ENCODE assay signal across 9 mouse cellular contexts in the genomic region with DNA sequence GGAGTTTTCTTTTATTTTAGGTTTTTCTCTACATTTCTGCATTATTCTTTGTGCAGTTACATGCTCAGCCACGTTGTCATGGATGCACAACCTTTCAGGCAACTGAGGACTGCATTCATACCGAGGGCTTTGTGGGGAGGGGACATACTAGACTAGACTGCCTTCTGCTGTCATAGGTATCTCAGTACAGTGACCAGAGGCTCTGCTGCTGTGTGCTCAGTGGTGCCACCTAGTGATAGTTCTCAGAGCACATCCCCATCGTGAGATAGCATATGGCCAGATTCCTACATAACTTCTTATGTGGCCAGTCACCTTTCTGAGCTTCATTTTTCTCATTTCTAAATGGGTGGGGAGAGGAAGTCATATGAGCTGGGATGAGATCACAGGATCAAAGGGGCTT. TPM values are rescaled to one million over a fixed set of nuclear protein-coding genes. Genes with fewer than 3 reads are reported as not detected.
DNase-seq lines count a peak whose midpoint lies in the region; ATAC-seq lines count a peak whose summit lies in the region.
"Had no signal": no experiment of that assay in that cellular context is flagged by ENCODE, and none has a peak within 500 bp of the region (broad histone marks: within the 10 kb centered on the region; RNA-seq: fewer than 3 reads in every experiment).

No protein-coding gene starts in this region.

- ATAC-seq in neural tube, embryonic 13.5 days (ENCODE audit: low read depth), result peak; percentile 54; the same call in 1 of the 2 replicates

- H3K9ac ChIP-seq in neural tube, embryonic 13.5 days, result no peak overlapping the region
- H3K9ac ChIP-seq: neural tube, embryonic 12.5 days had no signal

- H3K4me2 ChIP-seq in neural tube, embryonic 13.5 days, result no peak overlapping the region
- H3K4me2 ChIP-seq: neural tube, embryonic 12.5 days had no signal

- H3K4me3 ChIP-seq in forebrain, embryonic 10.5 days, result no peak overlapping the region
- no peak overlapping the region for H3K4me3 ChIP-seq in limb, embryonic 10.5 days
- no peak overlapping the region for H3K4me3 ChIP-seq in neural tube, embryonic 13.5 days
- H3K4me3 ChIP-seq: neural tube, embryonic 12.5 days had no signal

- no peaks in the 10 kb centered on the region for H3K9me3 ChIP-seq in forebrain, embryonic 10.5 days
- H3K9me3 ChIP-seq in limb, embryonic 10.5 days (replicated peaks), result no peaks in the 10 kb centered on the region
- H3K9me3 ChIP-seq in neural tube, embryonic 13.5 days, result no peaks in the 10 kb centered on the region
- H3K9me3 ChIP-seq: neural tube, embryonic 12.5 days had no signal

- H3K27me3 ChIP-seq in forebrain, embryonic 10.5 days (ENCODE audit: poor library complexity, severe bottlenecking), result peaks cover 63% of the 10 kb centered on the region
- H3K27me3 ChIP-seq in limb, embryonic 10.5 days (ENCODE audit: low read depth, poor library complexity, severe bottlenecking), result peaks cover 64% of the 10 kb centered on the region
- H3K27me3 ChIP-seq in neural tube, embryonic 13.5 days, result peaks cover 66% of the 10 kb centered on the region

- DNase-seq in urinary bladder, postnatal 14 days (ENCODE audit: low spot score), result peak; percentile 48
- DNase-seq in urinary bladder, postnatal 4 days (ENCODE audit: low spot score in 2 of 2), result no peak
- peak; percentile 6 for DNase-seq in c-Kit-negative CD71-positive TER-119-positive erythroid progenitor cells, embryonic 14.5 days (ENCODE audit: low read depth, low spot score)
- DNase-seq in forebrain, embryonic 10.5 days (ENCODE audit: extremely low spot score, low spot score), result peak; percentile 49
- peak; percentile 65 for DNase-seq in induced T-regulatory cell, adult 2 months (ENCODE audit: low read depth)
- DNase-seq in limb, embryonic 10.5 days (ENCODE audit: low spot score), result peak; percentile 48
- DNase-seq in thymus, postnatal 4 days, result peak; percentile 63

- 7% methylated on average over 3 of the region's 3 CpGs for WGBS in forebrain, embryonic 10.5 days
- 4% methylated on average over 3 of the region's 3 CpGs for WGBS in limb, embryonic 10.5 days
- WGBS in neural tube, embryonic 13.5 days, result 5% methylated on average over 3 of the region's 3 CpGs

- H3K27ac ChIP-seq in forebrain, embryonic 10.5 days, result no peak overlapping the region
- H3K27ac ChIP-seq in limb, embryonic 10.5 days, result no peak overlapping the region
- H3K27ac ChIP-seq in neural tube, embryonic 13.5 days (replicated peaks), result no peak overlapping the region
- H3K27ac ChIP-seq: neural tube, embryonic 12.5 days had no signal

- H3K4me1 ChIP-seq in forebrain, embryonic 10.5 days, result peaks cover 12% of the 10 kb centered on the region
- peaks cover 13% of the 10 kb centered on the region for H3K4me1 ChIP-seq in limb, embryonic 10.5 days
- H3K4me1 ChIP-seq in neural tube, embryonic 13.5 days (replicated peaks), result peaks cover 15% of the 10 kb centered on the region

- H3K36me3 ChIP-seq in forebrain, embryonic 10.5 days (replicated peaks), result no peaks in the 10 kb centered on the region
- no peaks in the 10 kb centered on the region for H3K36me3 ChIP-seq in limb, embryonic 10.5 days
- no peaks in the 10 kb centered on the region for H3K36me3 ChIP-seq in neural tube, embryonic 13.5 days
- H3K36me3 ChIP-seq: neural tube, embryonic 12.5 days had no signal

RNA-seq across cellular contexts. Expression of gene Abcc8, which starts 1.8 kb away (rescaled TPM):
- polyA plus RNA-seq in forebrain, embryonic 10.5 days (2016; fragmentation: Nextera tagmentation; extraction: Ambion mirVana), result 1.5 TPM in 2 replicates
- 0.40 and 0.74 TPM in 2 replicates for polyA plus RNA-seq in limb, embryonic 10.5 days (2016; fragmentation: Nextera tagmentation; extraction: Ambion mirVana)
- 6.3 and 8.8 TPM in 2 replicates for polyA plus RNA-seq in neural tube, embryonic 13.5 days (2015; fragmentation: Nextera tagmentation; extraction: Ambion mirVana)

RNA-seq across cellular contexts. Expression of gene Ush1c, which starts 56.7 kb away (rescaled TPM):
- 3.6 and 4.4 TPM in 2 replicates for polyA plus RNA-seq in forebrain, embryonic 10.5 days (2016; fragmentation: Nextera tagmentation; extraction: Ambion mirVana)
- 5.2 and 5.9 TPM in 2 replicates for polyA plus RNA-seq in limb, embryonic 10.5 days (2016; fragmentation: Nextera tagmentation; extraction: Ambion mirVana)
- polyA plus RNA-seq in neural tube, embryonic 13.5 days (2015; fragmentation: Nextera tagmentation; extraction: Ambion mirVana), result 1.4 and 2.1 TPM in 2 replicates

RNA-seq across cellular contexts. Expression of gene Otog, which starts 59.2 kb away (rescaled TPM):
- polyA plus RNA-seq in forebrain, embryonic 10.5 days (2016; fragmentation: Nextera tagmentation; extraction: Ambion mirVana), result 0.07 TPM in 1 of 2 replicates, not detected in the other
- polyA plus RNA-seq in limb, embryonic 10.5 days (2016; fragmentation: Nextera tagmentation; extraction: Ambion mirVana), result 0.01 TPM in 1 of 2 replicates, not detected in the other
- not detected in 2 replicates for polyA plus RNA-seq in neural tube, embryonic 13.5 days (2015; fragmentation: Nextera tagmentation; extraction: Ambion mirVana)

Comparison
In these comparisons a context has a peak if more than half of its experiments do, and no peak if none do; other contexts are left out.
1. DNase-seq: peak in urinary bladder, postnatal 14 days (single experiment), c-Kit-negative CD71-positive TER-119-positive erythroid progenitor cells, embryonic 14.5 days (single experiment), forebrain, embryonic 10.5 days (single experiment), induced T-regulatory cell, adult 2 months (single experiment), limb, embryonic 10.5 days (single experiment) and thymus, postnatal 4 days (single experiment); none in urinary bladder, postnatal 4 days (0 of 2).